Mouse (Mus musculus) retina, adult 2 months (tissue): Measurements from ENCODE around the gene Anks1b.

Experiments used
- DNase-seq: peaks from one replicate; pipeline ENCODE4 v3.0.0-alpha.2; 2012; ENCODE audit warnings: low read depth, low spot score

The Anks1b gene

DNA sequence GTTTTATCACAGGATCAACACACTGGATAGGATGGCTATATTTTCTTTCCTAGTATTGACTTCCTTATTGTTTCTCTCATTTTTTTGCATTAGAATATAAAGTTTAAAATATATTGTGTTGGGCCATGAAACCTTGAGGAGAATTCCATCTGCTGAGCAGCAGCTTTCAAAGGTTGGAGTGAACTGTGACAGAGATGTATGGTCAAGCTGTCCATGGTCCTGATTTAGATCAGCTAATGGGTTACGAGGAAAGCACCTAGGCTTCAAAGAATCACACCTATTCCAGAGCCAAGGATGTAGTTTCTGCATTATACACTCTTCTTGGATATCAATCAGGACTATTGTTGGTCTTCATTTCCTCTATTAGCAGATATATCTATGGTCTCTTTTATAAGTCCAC is 503.3 kb downstream of the Anks1b start:
- DNase-seq = no peak

DNA sequence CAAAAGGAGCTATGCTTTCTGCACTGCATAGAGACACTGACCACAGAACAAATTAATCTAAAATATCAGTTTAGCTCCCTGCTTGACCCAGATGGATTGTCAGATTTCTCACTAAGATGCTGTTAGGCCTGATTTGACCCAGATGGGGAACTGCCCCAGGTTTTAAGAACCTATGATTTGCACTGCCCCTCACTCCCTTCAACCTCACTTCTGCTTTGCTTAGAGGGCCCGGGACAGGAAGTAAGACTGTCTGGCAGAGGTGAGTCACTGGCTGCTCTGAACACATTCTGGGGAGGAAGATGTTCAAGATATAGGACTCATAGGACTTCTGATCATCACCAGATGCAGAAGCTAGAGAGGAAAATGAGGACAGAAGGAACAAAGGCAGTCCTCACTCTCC is 506.8 kb downstream of the Anks1b start:
- DNase-seq = no peak

DNA sequence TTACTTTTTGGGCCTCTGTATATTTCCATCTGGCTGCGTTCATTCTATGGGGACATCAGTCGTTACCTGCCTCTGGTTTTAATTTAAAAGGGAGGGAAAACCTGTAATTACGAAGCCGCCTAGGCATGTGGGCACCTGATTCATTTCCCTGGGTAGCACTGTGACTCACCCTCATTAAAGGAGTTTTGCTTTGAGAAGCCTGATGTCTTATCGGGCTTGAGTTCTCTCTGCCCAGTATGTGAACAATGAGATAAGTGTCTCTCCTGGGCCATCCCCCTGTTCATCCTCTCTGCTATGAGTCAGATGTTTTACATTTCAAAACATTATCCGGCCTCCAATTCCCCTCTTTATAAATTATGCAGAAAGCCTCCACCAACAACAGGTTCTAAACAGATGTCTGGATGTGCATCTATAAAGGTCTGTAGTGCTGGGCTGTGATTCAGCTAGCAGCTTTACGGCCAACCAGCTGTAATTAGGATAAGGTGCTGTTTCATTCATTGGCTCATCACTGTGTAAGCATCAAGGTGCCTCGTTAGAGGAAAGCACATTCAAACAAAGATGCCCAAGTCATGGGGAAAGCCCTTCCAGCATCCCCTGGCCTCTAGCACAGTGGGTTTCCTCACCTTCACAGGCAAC is 507.5 kb downstream of the Anks1b start:
- DNase-seq = no peak

DNA sequence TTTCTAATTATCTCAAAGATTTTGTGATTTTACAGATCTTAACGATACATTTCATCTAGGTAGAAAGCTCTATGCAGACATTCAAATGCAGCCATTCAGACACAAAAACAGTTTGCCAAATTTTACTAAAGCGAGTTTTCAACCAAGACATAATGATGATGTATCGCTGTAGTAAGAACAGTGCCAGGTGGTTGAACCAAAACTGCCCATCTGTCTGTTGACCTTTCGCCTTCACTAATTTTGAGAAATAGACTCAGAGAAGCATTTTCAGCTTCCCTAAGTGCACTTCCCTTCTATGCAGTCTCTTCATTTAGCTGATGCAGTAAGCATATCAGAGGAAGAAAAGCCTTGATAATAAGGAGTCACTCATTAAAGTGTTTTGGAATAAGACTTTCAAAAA is 527.1 kb downstream of the Anks1b start:
- DNase-seq = no peak

DNA sequence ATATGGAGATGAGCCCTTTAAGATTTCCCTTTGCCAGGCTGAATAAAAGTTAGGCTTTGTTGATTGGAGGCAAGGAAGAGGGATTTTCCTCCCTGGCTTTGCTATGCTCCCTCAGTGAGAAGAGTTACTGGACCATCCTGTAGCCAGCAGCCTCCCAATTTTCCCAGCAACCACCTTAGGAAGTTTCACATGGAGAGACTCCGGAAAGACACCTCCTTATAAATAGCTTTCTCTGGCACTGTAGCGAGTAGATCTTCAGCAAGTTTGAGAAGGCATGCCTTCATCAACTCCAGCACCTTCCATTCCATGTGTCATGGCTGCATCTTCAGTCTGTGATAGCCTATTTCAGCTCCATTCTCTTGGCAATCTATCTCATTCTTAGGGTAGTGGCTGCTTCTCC is 535.2 kb downstream of the Anks1b start:
- DNase-seq = no peak

DNA sequence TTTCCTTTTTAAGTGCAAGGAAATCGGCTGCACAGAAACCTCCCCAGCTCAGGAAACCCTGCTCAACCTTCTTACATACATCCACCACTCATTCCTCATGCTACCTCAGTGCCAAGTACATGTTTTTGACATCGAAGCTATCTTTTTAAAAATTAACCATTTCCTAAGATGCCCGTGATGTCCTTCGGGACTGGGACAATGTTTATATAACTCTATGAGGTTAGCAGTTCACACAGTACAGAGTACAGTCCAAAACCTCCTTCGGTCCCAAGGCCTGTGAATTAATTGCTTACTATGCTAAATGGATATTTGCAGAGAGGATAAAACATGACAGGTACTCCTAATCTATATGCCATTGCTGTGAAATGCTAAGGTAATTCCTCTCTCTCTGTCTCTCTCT is 558.2 kb downstream of the Anks1b start:
- DNase-seq = no peak

DNA sequence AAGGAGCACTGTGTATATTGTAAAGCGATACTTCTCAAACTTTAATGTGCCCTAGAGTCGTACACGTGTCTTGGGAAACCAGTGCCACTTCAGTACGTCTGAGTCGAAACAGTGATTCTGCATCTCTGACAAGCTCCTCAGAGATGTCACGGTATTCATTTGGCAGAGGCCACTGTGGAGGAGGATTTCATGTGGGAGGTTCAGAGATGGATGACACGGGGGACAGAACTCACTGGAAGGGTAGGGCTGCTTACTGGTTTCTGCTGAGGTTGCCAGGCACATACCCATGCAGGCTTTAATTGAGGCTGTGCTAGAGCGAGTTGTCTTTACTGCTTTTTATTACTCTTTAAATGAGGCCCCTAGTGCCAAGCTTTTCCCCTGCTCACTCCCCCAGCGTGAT is 558.7 kb downstream of the Anks1b start:
- no peak for DNase-seq

DNA sequence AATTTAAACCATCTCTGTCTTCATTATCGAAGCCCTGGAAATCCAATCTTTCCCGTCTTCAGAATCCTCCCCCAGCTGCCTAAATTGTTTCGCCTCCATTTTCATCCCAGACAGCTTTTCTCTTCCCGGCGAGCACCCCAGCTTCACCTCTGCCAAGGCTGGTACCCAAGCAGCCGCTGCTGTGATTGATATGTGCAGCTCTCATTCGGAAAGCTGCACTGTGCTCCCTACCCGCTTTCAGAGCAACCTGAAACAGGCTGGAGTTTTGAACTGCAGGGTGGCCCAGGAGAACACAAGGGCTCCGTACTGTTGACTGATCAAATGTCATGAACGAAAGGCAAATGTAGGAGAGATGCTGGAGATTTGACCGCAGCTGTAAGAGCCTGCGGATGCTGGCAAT is 559.2 kb downstream of the Anks1b start:
- no peak for DNase-seq

DNA sequence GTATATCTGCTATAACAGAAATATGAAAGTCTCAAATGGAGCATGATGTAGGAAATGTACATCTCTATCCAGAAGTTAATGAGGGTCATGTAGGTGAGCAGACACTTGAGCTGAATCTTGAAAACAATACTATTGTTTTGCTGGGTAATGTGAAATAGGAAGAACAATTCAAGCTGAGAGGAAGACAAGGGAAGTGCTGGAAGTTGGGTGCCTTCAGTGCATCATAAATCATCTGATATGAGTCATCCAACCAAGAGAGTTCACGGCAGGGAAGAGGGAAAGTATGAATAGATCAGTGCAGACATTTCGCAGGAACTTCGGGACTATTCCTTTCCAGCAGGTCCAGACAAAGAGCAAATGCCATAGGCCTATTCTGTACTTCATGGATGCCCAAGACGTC is 567.7 kb downstream of the Anks1b start:
- DNase-seq = no peak

DNA sequence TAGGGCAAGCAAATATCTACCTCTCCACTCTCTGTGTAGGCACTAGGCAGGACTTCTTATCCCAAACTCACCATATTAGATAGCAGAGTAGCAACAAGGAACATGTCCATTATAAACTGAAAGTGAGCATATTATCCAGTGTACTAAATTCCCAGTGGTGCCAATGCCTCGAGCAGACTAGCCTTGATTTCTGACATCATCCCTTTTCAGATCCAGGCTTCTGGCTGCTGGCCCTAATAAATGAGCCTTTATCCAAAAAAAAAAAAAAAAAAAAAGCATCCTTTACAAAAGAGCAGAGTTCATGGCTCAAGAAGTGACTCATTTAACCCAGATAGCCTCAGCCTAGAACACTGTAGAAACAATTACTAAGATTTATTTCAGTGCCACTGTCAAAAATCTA is 568.3 kb downstream of the Anks1b start:
- no peak for DNase-seq

DNA sequence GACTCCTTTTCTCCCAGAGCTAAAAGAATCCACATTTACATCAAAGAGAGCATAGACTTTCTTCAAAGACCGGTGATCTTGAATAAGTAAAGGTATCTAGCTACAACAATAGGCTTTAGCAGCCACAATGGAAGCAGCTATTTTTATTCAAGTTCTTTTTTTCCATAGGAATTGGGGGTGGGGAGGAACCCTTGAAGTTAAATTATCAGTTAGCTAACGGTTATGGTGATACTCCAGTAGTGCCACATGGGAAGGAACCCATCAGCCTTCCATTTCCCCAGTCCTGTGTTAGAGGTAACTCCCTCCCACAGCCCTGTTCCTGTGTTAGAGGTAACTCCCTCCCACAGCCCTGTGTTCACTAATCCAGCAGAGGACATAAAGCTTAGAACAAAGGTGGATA is 591.6 kb downstream of the Anks1b start:
- DNase-seq = no peak

DNA sequence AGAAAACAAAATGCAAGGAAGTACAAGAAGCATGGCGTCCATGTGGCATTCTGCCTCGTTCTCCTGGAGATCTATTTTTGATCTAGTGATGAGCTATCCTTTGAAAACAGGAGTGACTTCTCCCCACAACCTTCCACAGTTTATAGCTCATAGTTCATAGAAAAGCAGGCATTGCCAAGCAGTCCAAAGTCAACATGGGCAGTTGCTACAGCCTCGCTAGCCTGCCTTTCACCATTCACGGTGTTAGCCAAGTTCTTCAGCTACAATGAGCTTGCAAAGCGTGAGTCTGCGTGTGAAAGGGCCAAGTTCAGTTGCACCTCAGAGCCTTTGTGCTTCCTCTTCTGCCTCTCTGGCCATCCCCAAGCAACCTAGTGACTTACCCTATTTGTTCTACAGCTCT is 592.1 kb downstream of the Anks1b start:
- no peak for DNase-seq

DNA sequence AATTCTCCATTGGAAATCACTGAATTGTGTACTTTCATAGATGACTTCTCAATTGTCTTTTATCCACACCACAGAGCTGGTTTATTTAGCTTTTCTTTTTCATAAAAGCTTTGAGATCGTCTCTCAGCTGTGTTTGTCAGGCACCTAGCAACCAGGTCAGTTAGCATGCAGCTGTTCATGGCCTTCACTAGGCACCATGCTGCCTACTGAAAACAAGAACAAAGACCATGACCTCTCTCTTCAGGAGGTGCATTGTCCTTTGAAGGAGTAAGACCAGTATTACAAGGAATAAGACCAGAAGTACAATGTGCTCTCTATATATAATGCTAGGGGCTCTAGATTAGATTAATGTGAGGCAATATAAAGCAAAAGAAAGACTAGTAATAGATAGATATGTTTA is 594.2 kb downstream of the Anks1b start:
- DNase-seq = no peak

DNA sequence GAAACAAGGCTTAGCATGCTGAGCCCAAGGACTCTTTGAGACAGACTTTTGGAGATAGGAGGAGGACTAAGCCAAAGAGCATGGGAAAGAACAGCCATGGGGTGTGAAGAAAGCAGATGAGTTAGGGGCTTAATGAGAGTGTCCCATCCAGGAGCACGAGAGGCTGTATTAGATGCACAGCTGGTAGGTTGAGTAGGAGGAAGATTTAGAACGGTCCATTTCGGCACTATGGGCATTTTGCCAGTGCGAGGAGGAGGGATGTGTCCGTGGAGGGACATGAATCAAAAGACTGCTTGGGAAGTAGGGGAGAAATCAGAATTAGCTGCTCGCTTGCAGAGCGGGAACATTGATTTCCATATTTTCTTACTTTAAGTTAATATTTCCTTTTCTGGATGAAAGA is 620.1 kb downstream of the Anks1b start:
- DNase-seq = no peak

DNA sequence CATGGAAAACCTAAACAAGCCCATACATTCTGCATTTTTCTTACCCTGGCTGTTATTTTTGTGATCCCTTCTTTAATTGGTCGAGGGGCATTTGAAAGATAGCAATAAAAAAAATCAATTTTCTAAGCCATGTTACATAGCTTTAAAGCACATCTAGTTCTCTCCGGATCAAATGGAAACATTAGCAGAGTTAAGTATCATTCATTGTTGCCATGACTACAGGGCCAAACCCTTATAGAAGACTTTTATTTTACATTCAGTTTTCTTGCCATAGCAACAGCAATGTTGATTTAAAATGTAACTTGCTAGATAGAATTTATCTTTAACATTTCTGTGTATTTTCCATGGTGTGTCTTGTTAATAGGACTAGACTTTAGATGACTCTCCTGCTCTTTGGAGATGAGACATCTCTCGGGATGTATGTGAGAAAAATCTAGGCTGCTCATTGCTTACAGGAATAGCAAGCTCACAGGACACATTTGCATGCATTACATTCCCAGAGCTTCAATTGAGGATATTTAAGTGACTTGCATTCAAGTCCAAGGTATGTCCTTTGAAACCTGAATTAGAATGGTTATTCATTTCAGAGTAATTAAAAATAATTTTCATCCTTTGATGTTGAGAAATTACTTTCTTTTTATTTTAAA is 620.8 kb downstream of the Anks1b start:
- DNase-seq = no peak

DNA sequence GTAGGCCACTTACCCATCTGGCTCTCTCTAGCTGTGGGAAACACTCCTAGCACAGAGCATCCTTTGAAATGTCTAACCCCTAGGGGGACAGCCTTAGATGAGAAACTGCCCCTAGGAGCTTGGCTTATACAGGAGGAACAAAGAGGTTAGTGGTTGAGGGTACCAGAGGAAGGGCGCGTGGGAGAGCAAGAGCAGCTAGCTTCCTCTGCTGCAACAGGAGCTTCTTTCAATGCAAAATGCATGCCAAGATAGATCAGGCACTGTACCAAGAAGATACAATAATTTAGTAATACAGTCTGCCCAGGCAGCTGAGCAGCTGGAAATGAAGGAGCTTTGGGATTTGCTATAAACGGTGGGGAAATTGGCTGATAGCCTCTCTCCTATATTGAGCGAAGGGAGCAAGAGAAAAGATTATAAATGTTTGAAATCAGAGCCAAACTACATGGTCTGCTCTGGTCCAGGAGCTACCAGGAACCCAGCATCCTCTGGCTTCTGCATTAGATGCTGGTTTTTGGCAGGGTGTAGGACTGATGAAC is 621.7 kb downstream of the Anks1b start:
- no peak for DNase-seq

DNA sequence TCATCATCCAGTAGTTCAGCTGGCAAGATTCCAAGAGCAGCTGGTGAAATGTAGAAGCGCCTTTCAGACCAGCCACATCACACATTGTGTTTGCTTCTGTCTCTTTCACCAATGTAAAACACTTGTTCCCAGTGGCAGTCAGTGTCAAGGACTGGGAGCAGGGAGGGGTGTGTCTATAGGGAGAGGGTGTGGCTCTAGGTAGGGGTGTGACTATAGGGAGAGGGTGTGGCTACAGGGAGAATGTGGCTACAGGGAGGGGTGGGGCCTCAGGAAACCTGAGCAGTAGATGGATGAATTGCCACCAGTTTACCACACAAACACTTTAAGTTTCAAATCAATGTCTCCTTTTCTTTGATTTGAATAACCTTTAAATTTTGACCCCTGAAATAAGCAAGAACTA is 634.3 kb downstream of the Anks1b start:
- DNase-seq = no peak

DNA sequence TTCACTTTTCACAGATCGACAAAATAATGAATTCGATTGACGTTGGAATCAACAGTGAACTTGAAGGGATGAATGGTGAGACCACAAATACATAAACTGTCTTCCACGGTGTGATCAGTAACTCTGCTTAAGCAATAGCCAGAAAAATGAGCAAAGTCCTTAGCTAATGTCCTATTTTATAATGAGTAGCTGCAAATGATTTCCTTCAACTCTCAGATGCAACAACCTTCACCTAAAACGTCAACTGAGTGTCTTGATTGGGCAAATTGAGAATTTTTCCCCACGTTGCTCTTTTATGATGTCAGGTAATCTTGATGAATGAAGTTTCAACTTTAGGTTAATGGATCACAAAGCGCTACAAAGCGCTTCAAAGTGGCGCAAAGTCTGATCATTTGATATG is 639.5 kb downstream of the Anks1b start:
- no peak for DNase-seq

DNA sequence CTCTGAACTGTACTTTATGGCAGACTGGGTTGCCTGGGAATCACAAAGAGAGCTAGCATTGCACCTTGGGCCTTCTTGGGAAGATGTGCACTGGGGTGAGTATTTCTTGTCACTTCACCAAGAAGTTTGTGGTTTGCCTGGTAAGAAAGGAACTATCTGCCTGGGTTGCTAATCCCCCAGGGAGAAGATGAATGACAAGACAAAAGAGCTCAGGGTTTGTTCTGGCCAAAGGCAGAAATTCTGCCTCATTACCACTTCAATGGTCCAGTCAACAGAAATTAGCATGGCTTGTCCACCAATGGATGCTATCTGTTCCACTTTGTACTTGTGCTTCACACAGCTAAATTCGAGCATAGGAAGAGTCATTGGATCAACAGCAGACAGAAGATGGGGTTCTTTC is 658.5 kb downstream of the Anks1b start:
- no peak for DNase-seq

DNA sequence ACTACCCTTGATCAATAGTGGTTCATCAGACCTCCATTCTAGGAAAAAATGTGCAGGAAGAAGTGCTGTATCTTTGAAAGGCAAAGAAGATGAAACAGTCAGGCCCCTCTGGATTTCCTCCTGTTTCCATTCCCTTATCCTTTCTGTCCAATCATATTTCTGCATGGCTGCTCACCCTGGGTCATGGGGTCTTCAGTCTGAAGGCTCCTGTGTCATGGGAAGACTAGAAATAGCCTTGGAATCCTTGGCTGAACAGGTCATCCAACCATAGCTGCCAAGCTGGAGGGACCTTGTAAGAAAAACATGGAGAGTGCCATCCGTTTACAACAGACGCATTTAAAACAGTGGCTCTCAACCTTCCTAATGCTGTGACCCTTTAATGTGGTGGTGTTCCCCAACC is 662.1 kb downstream of the Anks1b start:
- DNase-seq = no peak

DNA sequence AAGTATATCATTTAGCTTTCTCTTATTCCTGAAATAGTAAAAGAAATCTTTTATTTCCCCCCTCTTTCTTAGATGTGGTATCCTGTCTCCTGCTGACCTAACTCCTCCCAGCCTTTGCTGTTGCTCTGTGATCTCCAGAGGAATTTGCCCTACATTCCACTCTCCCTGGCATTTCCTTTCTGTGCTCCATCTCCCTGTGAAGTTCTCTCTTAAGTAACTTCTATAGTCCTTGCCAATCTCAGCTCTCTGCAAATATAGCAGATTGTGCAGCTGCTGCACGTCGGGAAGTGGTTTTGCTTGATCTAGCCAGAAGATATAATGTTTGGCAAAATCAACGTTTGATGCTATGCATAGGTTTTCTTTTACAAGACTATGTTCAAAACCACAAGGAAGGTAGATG is 673.3 kb downstream of the Anks1b start:
- DNase-seq = no peak

DNA sequence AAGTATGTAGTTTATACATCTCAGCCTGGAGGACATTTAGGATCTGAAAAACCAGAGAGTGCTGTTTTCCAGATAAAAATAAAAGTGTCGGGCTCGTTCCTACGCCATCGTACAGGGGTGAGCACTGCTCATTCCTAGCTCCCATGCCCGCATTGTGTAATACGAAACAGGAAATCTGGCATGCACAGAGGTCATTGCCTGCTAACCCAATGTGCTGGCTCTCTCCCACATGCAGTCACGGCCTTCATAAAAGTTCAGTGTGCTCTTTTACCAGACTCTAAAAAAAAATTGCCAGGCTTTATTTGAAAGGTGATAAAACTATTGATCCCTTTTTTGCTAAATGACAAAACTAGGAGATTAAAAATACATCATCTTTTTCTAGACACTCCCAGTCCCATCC is 689.6 kb downstream of the Anks1b start:
- DNase-seq = no peak

DNA sequence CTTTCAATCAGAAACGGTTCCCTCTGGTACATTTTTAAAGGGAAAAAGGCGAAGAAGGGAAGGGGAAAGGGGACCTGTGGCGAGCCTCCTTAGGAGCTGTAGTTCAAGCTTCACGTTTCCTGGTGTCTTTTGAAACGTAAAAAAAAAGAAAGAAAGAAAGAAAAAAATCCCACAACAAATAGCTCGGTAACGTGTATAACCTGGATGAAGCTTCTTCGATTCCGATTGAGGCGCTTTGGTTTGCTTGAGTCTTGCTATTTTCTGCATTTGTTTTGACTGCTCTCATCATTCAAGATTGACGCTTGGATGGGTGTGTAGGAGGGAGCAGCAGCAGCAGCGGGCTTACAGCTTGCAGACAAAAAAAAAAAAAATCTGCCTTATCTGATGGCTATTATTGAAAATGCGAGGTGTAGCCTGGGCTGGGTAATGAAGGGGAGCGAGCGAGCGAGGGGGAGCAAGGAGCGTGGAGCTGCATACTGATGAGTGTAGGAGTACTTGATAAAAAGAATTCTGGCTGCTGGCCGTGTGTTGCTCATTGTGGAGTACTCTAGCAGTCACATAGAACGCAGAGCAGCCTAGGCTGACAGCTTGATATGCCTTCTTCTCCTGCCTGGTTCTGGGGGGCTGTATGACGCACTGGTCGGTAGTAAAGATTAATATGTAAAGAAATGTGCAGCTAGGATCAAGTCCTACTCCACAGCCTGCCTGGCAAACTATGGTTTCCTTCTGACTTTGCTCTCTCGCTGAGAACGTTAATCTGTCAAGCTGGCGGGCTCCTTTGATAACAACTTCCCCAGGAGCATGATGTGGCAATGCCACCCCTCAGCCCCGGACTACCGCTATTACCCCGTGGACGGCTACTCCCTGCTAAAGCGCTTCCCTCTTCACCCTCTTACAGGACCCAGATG is 703.1 kb downstream of the Anks1b start:
- DNase-seq = no peak
